Mouse (Mus musculus) embryonic facial prominence, embryonic 14.5 days (tissue): ENCODE results near the gene Cps1. TPM values are rescaled to one million over a fixed set of nuclear protein-coding genes. Genes with fewer than 3 reads are reported as not detected.

Source experiments
- ATAC-seq: fragments of 200-750 bp; cut with Nextera tagmentation; 2 replicates; pipeline ENCODE4 v1.8.0; 2017; ENCODE audit warnings: low read depth, moderate number of reproducible peaks, moderate TSS enrichment
- DNase-seq: peaks from one replicate; pipeline ENCODE4 v3.0.0-alpha.2; 2015; ENCODE audit warnings: low spot score
- H3K27ac ChIP-seq: fragments of 300-500 bp; sonication (generic); replicated peaks from 2 replicates; pipeline ENCODE4 v1.5.1; 2014; ENCODE audit warnings: low read depth, mild to moderate bottlenecking, low read length, moderate library complexity
- H3K27me3 ChIP-seq: fragments of 300-500 bp; sonication (generic); replicated peaks from 2 replicates; pipeline ENCODE4 v1.6.1; 2014; ENCODE audit warnings: low read length; ENCODE audit not compliant: control insufficient read depth, insufficient read depth
- H3K36me3 ChIP-seq: fragments of 300-500 bp; sonication (generic); 2 replicates; pipeline ENCODE4 v1.6.1; 2014; ENCODE audit warnings: low read length, mixed read lengths; ENCODE audit not compliant: control insufficient read depth, insufficient read depth
- H3K4me1 ChIP-seq: fragments of 300-500 bp; sonication (generic); 2 replicates; pipeline ENCODE4 v1.6.1; 2014; ENCODE audit warnings: antibody characterized with exemption, low read length; ENCODE audit not compliant: control insufficient read depth, insufficient read depth
- H3K4me2 ChIP-seq: fragments of 300-500 bp; sonication (generic); 2 replicates; pipeline ENCODE4 v1.6.1; 2014; ENCODE audit warnings: low read depth, mild to moderate bottlenecking, low read length, moderate library complexity, mixed read lengths
- H3K4me3 ChIP-seq: fragments of 300-500 bp; sonication (generic); 2 replicates; pipeline ENCODE4 v1.5.1; 2014; ENCODE audit warnings: low read depth, mild to moderate bottlenecking, low read length
- H3K9ac ChIP-seq: fragments of 300-500 bp; sonication (generic); 2 replicates; pipeline ENCODE4 v1.6.1; 2014; ENCODE audit warnings: low read depth, mild to moderate bottlenecking, low read length, moderate library complexity, mixed read lengths
- H3K9me3 ChIP-seq: fragments of 300-500 bp; sonication (generic); 2 replicates; pipeline ENCODE4 v1.6.1; 2016; ENCODE audit warnings: low read length; ENCODE audit not compliant: control insufficient read depth
- WGBS: fragments of 180-500 bp; shearing (Covaris S2); extraction: QIAGEN DNeasy Blood & Tissue Kit; methylation state at CpG from one replicate; pipeline ENCODE4 v1.1.7; 2014; 5-methylcytosine and 5-hydroxymethylcytosine counted together
- polyA plus RNA-seq: library from polyadenylated mRNA; unstranded; fragments of >200 nt; fragmentation: Nextera tagmentation; extraction: Ambion mirVana; gene quantifications from 2 replicates; pipeline ENCODE4 v1.2.1, GENCODE M21; 2014

Cps1 gene
- polyA plus RNA-seq, 1 experiment from 2014 or later = 0.28 TPM

DNA sequence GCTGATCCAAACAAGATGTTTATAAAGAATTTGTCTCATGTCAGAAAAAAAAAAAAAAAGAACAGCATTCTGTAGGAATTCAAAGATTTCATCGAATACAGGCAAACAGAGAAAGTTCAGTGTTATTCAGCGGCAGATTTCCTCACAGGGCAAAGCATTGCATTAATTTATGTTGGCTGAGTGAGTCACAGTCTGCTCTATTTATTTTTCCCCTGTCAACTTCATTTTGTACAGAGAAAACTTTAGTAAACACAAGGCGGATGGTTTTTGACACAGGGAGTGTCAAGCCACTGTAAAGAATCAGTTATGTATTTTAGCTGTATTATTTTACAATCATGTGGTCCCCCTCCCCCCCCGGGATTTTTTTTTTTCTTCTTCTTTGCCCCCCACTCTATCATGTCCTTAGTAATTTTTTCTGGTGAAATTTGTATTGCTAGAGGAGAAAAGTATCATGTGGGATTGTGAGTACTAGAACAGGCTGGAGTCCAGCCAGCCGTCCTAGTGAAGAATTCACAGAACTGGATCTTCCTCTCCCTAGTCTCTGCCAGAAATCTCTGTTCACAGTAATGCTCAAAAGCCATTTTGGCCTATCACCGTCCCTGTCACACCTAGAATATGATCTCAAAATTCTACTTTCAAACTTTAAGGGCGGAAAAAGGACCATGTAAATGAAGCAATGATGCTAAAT lies 9.3 kb upstream of the Cps1 start:
- H3K27ac ChIP-seq = no peak overlapping the region
- no peaks in the 10 kb centered on the region for H3K36me3 ChIP-seq
- H3K9ac ChIP-seq = no peak overlapping the region
- no peaks in the 10 kb centered on the region for H3K9me3 ChIP-seq
- DNase-seq (peak; percentile 71), ATAC-seq (no peak)
- H3K4me1 ChIP-seq = no peaks in the 10 kb centered on the region
- H3K4me3 ChIP-seq = no peak overlapping the region
- 54% methylated on average over 7 of the region's 7 CpGs for WGBS
- no peaks in the 10 kb centered on the region for H3K27me3 ChIP-seq
- no peak overlapping the region for H3K4me2 ChIP-seq

GRCm38 (mm10) chr1:67116571-67116970 lies 6.3 kb upstream of the Cps1 start:
- H3K4me2 ChIP-seq = no peak overlapping the region
- H3K4me1 ChIP-seq = no peaks in the 10 kb centered on the region
- no peak for DNase-seq
- H3K9me3 ChIP-seq = no peaks in the 10 kb centered on the region
- ATAC-seq = no peak
- no peak overlapping the region for H3K9ac ChIP-seq
- H3K4me3 ChIP-seq = no peak overlapping the region
- no peak overlapping the region for H3K27ac ChIP-seq
- 76% methylated on average over 8 of the region's 8 CpGs for WGBS
- no peaks in the 10 kb centered on the region for H3K36me3 ChIP-seq
- H3K27me3 ChIP-seq = no peaks in the 10 kb centered on the region

- ATAC-seq (no peak), DNase-seq (no peak)
- Histone ChIP-seq H3K4me3 (no peak overlapping the region), H3K36me3 (no peaks in the 10 kb centered on the region), H3K9ac (no peak overlapping the region), H3K4me1 (no peaks in the 10 kb centered on the region), H3K4me2 (no peak overlapping the region), H3K27me3 (no peaks in the 10 kb centered on the region), H3K27ac (no peak overlapping the region), H3K9me3 (no peaks in the 10 kb centered on the region)
- 86% methylated on average over 6 of the region's 6 CpGs for WGBS
Observed at GRCm38 (mm10) chr1:67117778-67118177, 5.0 kb upstream of the Cps1 start.

DNA sequence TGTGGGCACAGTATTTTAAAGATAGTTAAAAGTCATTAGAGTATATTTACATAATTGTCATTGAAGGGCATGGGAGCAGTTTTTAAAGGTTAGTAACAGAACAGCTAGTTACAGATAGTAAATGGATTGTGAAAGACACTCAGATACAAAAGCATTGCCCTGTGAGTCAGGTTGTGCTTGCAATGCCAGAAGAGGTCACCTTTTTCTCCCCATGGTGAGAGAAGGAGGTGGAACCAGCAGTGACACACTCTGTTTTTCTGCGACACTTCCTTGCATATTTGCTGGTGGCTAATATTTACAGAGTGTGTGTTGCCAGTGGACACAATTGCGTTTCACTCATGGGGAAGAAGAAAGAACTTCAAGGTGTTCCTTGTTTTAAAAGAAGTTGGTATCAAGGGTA lies 2.6 kb downstream of the Cps1 start:
- no peaks in the 10 kb centered on the region for H3K9me3 ChIP-seq
- no peaks in the 10 kb centered on the region for H3K4me1 ChIP-seq
- no peak overlapping the region for H3K4me3 ChIP-seq
- no peak overlapping the region for H3K4me2 ChIP-seq
- no peaks in the 10 kb centered on the region for H3K36me3 ChIP-seq
- H3K9ac ChIP-seq = no peak overlapping the region
- no peak overlapping the region for H3K27ac ChIP-seq
- ATAC-seq = no peak
- WGBS = 85% methylated on average over 2 of the region's 2 CpGs
- no peaks in the 10 kb centered on the region for H3K27me3 ChIP-seq
- no peak for DNase-seq

DNA sequence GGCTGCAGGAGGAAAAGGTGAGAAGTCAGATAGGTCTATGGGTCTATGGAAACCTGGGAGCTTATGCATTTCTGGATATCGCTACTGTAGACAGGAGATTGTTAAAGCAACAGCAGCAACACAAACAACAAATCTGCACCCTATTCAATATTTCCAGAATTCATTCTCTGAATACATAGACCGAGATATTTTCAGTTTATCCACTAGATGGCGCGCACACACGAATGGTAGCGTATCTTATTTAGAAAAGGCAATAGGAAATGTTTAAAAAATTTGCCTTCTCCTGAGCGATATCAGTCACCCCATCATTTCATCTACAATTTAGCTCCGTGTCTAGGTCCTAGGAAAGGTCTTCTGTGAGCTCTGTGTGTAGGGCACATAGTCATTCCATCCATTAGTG lies 21.1 kb downstream of the Cps1 start:
- Histone ChIP-seq H3K36me3 (no peaks in the 10 kb centered on the region), H3K9ac (no peak overlapping the region), H3K9me3 (no peaks in the 10 kb centered on the region), H3K4me3 (no peak overlapping the region), H3K27ac (no peak overlapping the region), H3K27me3 (no peaks in the 10 kb centered on the region), H3K4me1 (no peaks in the 10 kb centered on the region), H3K4me2 (peak overlapping the region; percentile 26; the same call in 1 of the 2 replicates)
- peak; percentile 55 for DNase-seq
- WGBS = 7% methylated on average over 8 of the region's 8 CpGs
- ATAC-seq = no peak

DNA sequence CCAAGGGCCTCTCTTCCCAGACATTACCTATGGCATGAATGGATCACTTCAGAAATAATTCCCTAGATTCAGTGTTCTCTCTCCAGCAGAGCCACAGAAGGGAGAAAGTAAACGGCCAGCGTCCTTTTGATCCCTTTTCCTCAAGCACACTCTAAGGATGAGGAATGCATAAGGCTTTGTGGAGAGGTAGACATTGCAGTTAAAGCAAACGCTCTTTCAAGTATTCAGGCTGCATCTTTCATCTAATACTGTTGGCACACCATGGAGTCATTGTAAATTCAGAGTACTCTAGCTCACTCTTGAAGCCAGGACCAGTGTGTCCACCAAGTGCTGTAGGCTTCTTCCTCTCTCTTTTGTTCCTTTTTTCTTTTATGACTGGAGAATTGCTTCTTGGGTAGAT lies 28.4 kb downstream of the Cps1 start:
- H3K9ac ChIP-seq = no peak overlapping the region
- no peak for ATAC-seq
- no peak for DNase-seq
- H3K9me3 ChIP-seq = no peaks in the 10 kb centered on the region
- WGBS = 85% methylated on average over 3 of the region's 3 CpGs
- H3K4me2 ChIP-seq = no peak overlapping the region
- no peaks in the 10 kb centered on the region for H3K4me1 ChIP-seq
- no peak overlapping the region for H3K4me3 ChIP-seq
- no peaks in the 10 kb centered on the region for H3K36me3 ChIP-seq
- no peak overlapping the region for H3K27ac ChIP-seq
- H3K27me3 ChIP-seq = no peaks in the 10 kb centered on the region

GRCm38 (mm10) chr1:67167283-67167682 lies 44.5 kb downstream of the Cps1 start:
- Histone ChIP-seq H3K4me1 (no peaks in the 10 kb centered on the region), H3K9me3 (no peaks in the 10 kb centered on the region), H3K4me3 (no peak overlapping the region), H3K27me3 (no peaks in the 10 kb centered on the region), H3K4me2 (no peak overlapping the region), H3K36me3 (no peaks in the 10 kb centered on the region), H3K27ac (no peak overlapping the region), H3K9ac (no peak overlapping the region)
- no peak for ATAC-seq
- 50% methylated on average over 4 of the region's 4 CpGs for WGBS
- no peak for DNase-seq

DNA sequence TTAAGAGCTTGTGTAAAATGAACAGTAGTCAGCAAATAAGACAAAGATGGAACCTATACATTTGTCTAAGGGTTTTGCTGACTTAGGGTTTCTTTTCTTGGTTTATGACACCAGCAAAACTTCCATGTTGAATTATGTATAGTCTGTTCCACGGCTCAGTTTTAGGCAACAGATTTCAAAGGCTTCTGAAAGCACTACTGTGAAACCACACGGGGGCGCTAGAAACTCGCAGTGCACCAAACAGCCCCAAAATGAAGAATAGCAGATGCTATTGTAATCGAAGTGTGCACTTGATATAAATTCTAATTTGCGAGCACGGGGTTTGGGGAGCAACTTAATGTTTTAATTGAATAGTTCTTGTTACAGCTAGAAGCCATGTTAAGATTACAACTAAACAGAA lies 58.3 kb downstream of the Cps1 start:
- ATAC-seq (no peak), DNase-seq (peak; percentile 78)
- no peaks in the 10 kb centered on the region for H3K27me3 ChIP-seq
- no peaks in the 10 kb centered on the region for H3K36me3 ChIP-seq
- no peak overlapping the region for H3K4me2 ChIP-seq
- H3K9me3 ChIP-seq = no peaks in the 10 kb centered on the region
- no peak overlapping the region for H3K27ac ChIP-seq
- WGBS = 7% methylated on average over 7 of the region's 7 CpGs
- H3K4me1 ChIP-seq = no peaks in the 10 kb centered on the region
- H3K4me3 ChIP-seq = no peak overlapping the region
- H3K9ac ChIP-seq = no peak overlapping the region

GRCm38 (mm10) chr1:67182201-67182600 lies 59.4 kb downstream of the Cps1 start:
- H3K4me1 ChIP-seq = no peaks in the 10 kb centered on the region
- ATAC-seq (no peak), DNase-seq (peak; percentile 51)
- no peak overlapping the region for H3K27ac ChIP-seq
- no peaks in the 10 kb centered on the region for H3K9me3 ChIP-seq
- no peak overlapping the region for H3K9ac ChIP-seq
- H3K27me3 ChIP-seq = no peaks in the 10 kb centered on the region
- H3K4me2 ChIP-seq = no peak overlapping the region
- 43% methylated on average over 7 of the region's 7 CpGs for WGBS
- no peaks in the 10 kb centered on the region for H3K36me3 ChIP-seq
- H3K4me3 ChIP-seq = no peak overlapping the region
